Mouse (Mus musculus) forebrain, postnatal 0 days (tissue): Measurements from ENCODE around the gene Ovol3. TPM values are rescaled to one million over a fixed set of nuclear protein-coding genes. Genes with fewer than 3 reads are reported as not detected.
"Not testable (repeated sequence)": the region's sequence is repeated elsewhere in the genome, so short reads cannot be mapped to it uniquely, and the experiment has no call there.

Experiments used
- ATAC-seq: fragments of 200-750 bp; cut with Nextera tagmentation; 2 replicates; pipeline ENCODE4 v1.8.0; 2017; ENCODE audit warnings: mild to moderate bottlenecking, moderate library complexity
- DNase-seq: peaks from one replicate; pipeline ENCODE4 v3.0.0-alpha.2; 2015
- H3K27ac ChIP-seq: fragments of 300-500 bp; sonication (generic); 2 replicates; pipeline ENCODE4 v1.5.1; 2014; ENCODE audit warnings: low read depth, mild to moderate bottlenecking, antibody characterized with exemption, low read length, moderate library complexity, mixed read lengths
- H3K27me3 ChIP-seq: fragments of 300-500 bp; sonication (generic); 2 replicates; pipeline ENCODE4 v1.6.1; 2014; ENCODE audit warnings: mild to moderate bottlenecking, low read length, mixed read lengths; ENCODE audit not compliant: insufficient read depth
- H3K36me3 ChIP-seq: fragments of 300-500 bp; sonication (generic); 2 replicates; pipeline ENCODE4 v1.6.1; 2014; ENCODE audit warnings: mild to moderate bottlenecking, moderate library complexity; ENCODE audit not compliant: insufficient read depth
- H3K4me1 ChIP-seq: fragments of 300-500 bp; sonication (generic); 2 replicates; pipeline ENCODE4 v1.6.1; 2014; ENCODE audit warnings: antibody characterized with exemption; ENCODE audit not compliant: insufficient read depth
- H3K4me2 ChIP-seq: fragments of 300-500 bp; sonication (generic); 2 replicates; pipeline ENCODE4 v1.6.1; 2014; ENCODE audit warnings: low read depth, mild to moderate bottlenecking, moderate library complexity
- H3K4me3 ChIP-seq: fragments of 300-500 bp; sonication (generic); 2 replicates; pipeline ENCODE4 v1.5.1; 2014; ENCODE audit warnings: low read depth, low read length, mixed read lengths
- H3K9ac ChIP-seq: fragments of 300-500 bp; sonication (generic); 2 replicates; pipeline ENCODE4 v1.6.1; 2014; ENCODE audit warnings: mild to moderate bottlenecking
- H3K9me3 ChIP-seq: fragments of 300-500 bp; sonication (generic); 2 replicates; pipeline ENCODE4 v1.6.1; 2016; ENCODE audit warnings: low read length
- CTCF ChIP-seq: sonication (generic); IDR thresholded peaks from 2 replicates; pipeline ENCODE4 v1.5.1; 2016; ENCODE audit warnings: antibody characterized with exemption, control low read depth, low read depth
- WGBS: fragments of 180-500 bp; shearing (Covaris S2); extraction: QIAGEN DNeasy Blood & Tissue Kit; methylation state at CpG from one replicate; pipeline ENCODE4 v1.1.7; 2014; 5-methylcytosine and 5-hydroxymethylcytosine counted together
- polyA plus RNA-seq: library from polyadenylated mRNA; unstranded; fragments of >200 nt; fragmentation: Nextera tagmentation; extraction: Ambion mirVana; gene quantifications from 2 replicates; pipeline ENCODE4 v1.2.1, GENCODE M21; 2015
- total RNA-seq: library from RNA; depleted of rRNA; stranded (reverse); fragments of >200 nt; gene quantifications from 2 replicates; pipeline ENCODE4 v1.2.3, GENCODE M21; 2014

The Ovol3 gene
- total and polyA plus RNA-seq, 2 experiments from 2014 or later: not detected

GRCm38 (mm10) chr7:30274383-30274782 lies 38.9 kb upstream of the Ovol3 start:
- no peak for TF ChIP-seq CTCF
- no peaks in the 10 kb centered on the region for H3K36me3 ChIP-seq
- no peaks in the 10 kb centered on the region for H3K27me3 ChIP-seq
- no peaks in the 10 kb centered on the region for H3K4me1 ChIP-seq
- H3K9ac ChIP-seq: no peak overlapping the region
- WGBS: 88% methylated on average over 6 of the region's 6 CpGs
- H3K4me3 ChIP-seq: no peak overlapping the region
- no peak overlapping the region for H3K27ac ChIP-seq
- DNase-seq: no peak
- H3K4me2 ChIP-seq: no peak overlapping the region
- no peaks in the 10 kb centered on the region for H3K9me3 ChIP-seq
- ATAC-seq: no peak

GRCm38 (mm10) chr7:30269641-30270040 lies 34.1 kb upstream of the Ovol3 start:
- Histone ChIP-seq H3K36me3 (peaks cover 2% of the 10 kb centered on the region; the same call in 1 of the 2 replicates), H3K9ac (no peak overlapping the region), H3K27ac (no peak overlapping the region), H3K9me3 (no peaks in the 10 kb centered on the region), H3K4me3 (no peak overlapping the region), H3K4me2 (no peak overlapping the region), H3K27me3 (no peaks in the 10 kb centered on the region), H3K4me1 (no peaks in the 10 kb centered on the region)
- no peak for TF ChIP-seq CTCF
- DNase-seq (no peak), ATAC-seq (no peak)
- WGBS: 84% methylated on average over 4 of the region's 4 CpGs

- Histone ChIP-seq H3K4me3 (no peak overlapping the region), H3K9ac (no peak overlapping the region), H3K27ac (no peak overlapping the region), H3K4me1 (no peaks in the 10 kb centered on the region), H3K36me3 (peaks cover 7% of the 10 kb centered on the region; the same call in 1 of the 2 replicates), H3K4me2 (no peak overlapping the region), H3K27me3 (no peaks in the 10 kb centered on the region), H3K9me3 (no peaks in the 10 kb centered on the region)
- WGBS: 77% methylated on average over 3 of the region's 3 CpGs
- no peak for TF ChIP-seq CTCF
- no peak for ATAC-seq
- DNase-seq: no peak
Measured at GRCm38 (mm10) chr7:30266780-30267179, 31.3 kb upstream of the Ovol3 start.

GRCm38 (mm10) chr7:30265935-30266334 lies 30.4 kb upstream of the Ovol3 start:
- peaks cover 7% of the 10 kb centered on the region; the same call in 1 of the 2 replicates for H3K36me3 ChIP-seq
- 95% methylated on average over 7 of the region's 7 CpGs for WGBS
- H3K9ac ChIP-seq: no peak overlapping the region
- TF ChIP-seq CTCF: no peak
- H3K9me3 ChIP-seq: no peaks in the 10 kb centered on the region
- no peak overlapping the region for H3K27ac ChIP-seq
- H3K4me3 ChIP-seq: no peak overlapping the region
- no peak overlapping the region for H3K4me2 ChIP-seq
- no peaks in the 10 kb centered on the region for H3K27me3 ChIP-seq
- H3K4me1 ChIP-seq: no peaks in the 10 kb centered on the region
- ATAC-seq (no peak), DNase-seq (no peak)

- no peak for DNase-seq
Measured at GRCm38 (mm10) chr7:30265531-30265930, 30.0 kb upstream of the Ovol3 start.

GRCm38 (mm10) chr7:30265041-30265440 lies 29.5 kb upstream of the Ovol3 start:
- H3K36me3 ChIP-seq: peaks cover 7% of the 10 kb centered on the region; the same call in 1 of the 2 replicates
- WGBS: 82% methylated on average over 2 of the region's 2 CpGs
- no peak overlapping the region for H3K9ac ChIP-seq
- H3K4me3 ChIP-seq: no peak overlapping the region
- H3K4me2 ChIP-seq: no peak overlapping the region
- ATAC-seq (no peak), DNase-seq (no peak)
- no peak overlapping the region for H3K27ac ChIP-seq
- no peaks in the 10 kb centered on the region for H3K27me3 ChIP-seq
- no peak for TF ChIP-seq CTCF
- no peaks in the 10 kb centered on the region for H3K9me3 ChIP-seq
- no peaks in the 10 kb centered on the region for H3K4me1 ChIP-seq

More at GRCm38 (mm10) chr7:30265531-30265930, 30.0 kb upstream of the Ovol3 start:
- Histone ChIP-seq H3K9me3 (no peaks in the 10 kb centered on the region), H3K36me3 (peaks cover 7% of the 10 kb centered on the region; the same call in 1 of the 2 replicates), H3K27me3 (no peaks in the 10 kb centered on the region), H3K4me1 (no peaks in the 10 kb centered on the region), H3K4me3 (no peak overlapping the region), H3K27ac (no peak overlapping the region), H3K9ac (no peak overlapping the region), H3K4me2 (no peak overlapping the region)
- 93% methylated on average over 5 of the region's 5 CpGs for WGBS
- no peak for TF ChIP-seq CTCF
- no peak for ATAC-seq

GRCm38 (mm10) chr7:30251956-30252954 lies 16.7 kb upstream of the Ovol3 start:
- H3K27ac ChIP-seq: no peak overlapping the region
- no peak overlapping the region for H3K4me3 ChIP-seq
- H3K27me3 ChIP-seq: no peaks in the 10 kb centered on the region
- no peaks in the 10 kb centered on the region for H3K9me3 ChIP-seq
- DNase-seq (no peak), ATAC-seq (no peak)
- H3K4me2 ChIP-seq: no peak overlapping the region
- H3K9ac ChIP-seq: no peak overlapping the region
- no peaks in the 10 kb centered on the region for H3K36me3 ChIP-seq
- WGBS: 88% methylated on average over 12 of the region's 12 CpGs
- TF ChIP-seq CTCF: no peak
- no peaks in the 10 kb centered on the region for H3K4me1 ChIP-seq

GRCm38 (mm10) chr7:30237374-30237773 lies 1.8 kb upstream of the Ovol3 start:
- not testable (repeated sequence) for ATAC-seq, DNase-seq

More at GRCm38 (mm10) chr7:30237374-30237773, 1.8 kb upstream of the Ovol3 start:
- H3K9me3 ChIP-seq, H3K4me1 ChIP-seq, H3K4me2 ChIP-seq, H3K4me3 ChIP-seq, H3K9ac ChIP-seq, H3K27ac ChIP-seq, H3K27me3 ChIP-seq: not testable (repeated sequence)
- 84% methylated on average over 3 of the region's 3 CpGs for WGBS
- peaks cover 18% of the 10 kb centered on the region for H3K36me3 ChIP-seq
